Mouse (Mus musculus): ENCODE measurements around the gene Uba52.

GRCm38 (mm10) chr8:70501820-70502529 is 8.6 kb downstream of the Uba52 start:
- TF ChIP-seq POLR2A (IDR thresholded peaks at IDR 0.05; ENCODE audit: control insufficient read depth, low read depth, low read length) (no peak), CTCF (IDR thresholded peaks at IDR 0.05; ENCODE audit: control insufficient read depth, insufficient read depth, insufficient replicate concordance, low read depth, low read length) (no peak)

Measured in testis, adult 2 months (tissue).